Mouse (Mus musculus) gastrocnemius, adult 8-10 months (tissue): ENCODE measurements around the gene Zim1. TPM values are rescaled to one million over a fixed set of nuclear protein-coding genes. Genes with fewer than 3 reads are reported as not detected.

Source experiments
- DNase-seq, 2 experiments: peaks; one replicate each; pipeline ENCODE4 v3.0.0; 2022; ENCODE audit warnings: low spot score in 2 of 2
- total RNA-seq, 4 experiments: library from RNA; stranded (reverse); gene quantifications; 2 replicates each; pipeline ENCODE4 v1.2.4; 2022

Zim1 gene
- 1 to 10 TPM; 2.2 to 2.8 (median 2.5) TPM for total RNA-seq

- DNase-seq, result peak; percentile 56 to 79
Measured at GRCm38 (mm10) chr7:6696241-6697045, at the start of gene Zim1. Zim1 (minus strand) TSS chr7:6696450.

GRCm38 (mm10) chr7:6744281-6744904, 48.1 kb upstream of the Zim1 start:
- no peak for DNase-seq

- DNase-seq, result no peak
Measured at GRCm38 (mm10) chr7:6736060-6736459, 39.8 kb upstream of the Zim1 start.

- DNase-seq, result no peak
Measured at GRCm38 (mm10) chr7:6731930-6732329, 35.7 kb upstream of the Zim1 start.

- no peak for DNase-seq
Measured at GRCm38 (mm10) chr7:6731373-6731772, 35.1 kb upstream of the Zim1 start.

- no peak for DNase-seq
Measured at GRCm38 (mm10) chr7:6730801-6731200, 34.6 kb upstream of the Zim1 start.

- DNase-seq, result peak; percentile 10 to 51
Measured at GRCm38 (mm10) chr7:6730241-6730640, 34.0 kb upstream of the Zim1 start, which contains the start of the genes Peg3 and Usp29. Peg3 (minus strand) TSS chr7:6730431. Usp29 (plus strand) TSS chr7:6730578.

GRCm38 (mm10) chr7:6729061-6729817, 33.0 kb upstream of the Zim1 start:
- DNase-seq, result peak; percentile 94 to 96

GRCm38 (mm10) chr7:6728263-6728931, 32.1 kb upstream of the Zim1 start:
- DNase-seq, result peak; percentile 90 to 93

GRCm38 (mm10) chr7:6727351-6728121, 31.3 kb upstream of the Zim1 start:
- peak; percentile 77 to 88 for DNase-seq

GRCm38 (mm10) chr7:6709396-6709795, 13.1 kb upstream of the Zim1 start:
- no peak for DNase-seq

GRCm38 (mm10) chr7:6708451-6709180, 12.4 kb upstream of the Zim1 start:
- no peak for DNase-seq

- DNase-seq, result no peak
Measured at GRCm38 (mm10) chr7:6707416-6708015, 11.3 kb upstream of the Zim1 start.

- no peak for DNase-seq
Measured at GRCm38 (mm10) chr7:6699230-6699629, 3.0 kb upstream of the Zim1 start.

GRCm38 (mm10) chr7:6685511-6685910, 10.7 kb downstream of the Zim1 start:
- no peak for DNase-seq

- no peak for DNase-seq
Measured at GRCm38 (mm10) chr7:6666726-6667125, 29.5 kb downstream of the Zim1 start.

GRCm38 (mm10) chr7:6663430-6663829, 32.8 kb downstream of the Zim1 start:
- no peak for DNase-seq

GRCm38 (mm10) chr7:6659605-6660004, 36.6 kb downstream of the Zim1 start:
- DNase-seq, result no peak

- DNase-seq, result no peak
Measured at GRCm38 (mm10) chr7:6658606-6659005, 37.6 kb downstream of the Zim1 start.

GRCm38 (mm10) chr7:6652151-6652550, 44.1 kb downstream of the Zim1 start:
- DNase-seq, result no peak
